Mouse (Mus musculus) liver, postnatal 0 days (tissue): Measurements from ENCODE around the gene Adrm1. TPM values are rescaled to one million over a fixed set of nuclear protein-coding genes. Genes with fewer than 3 reads are reported as not detected.

Experiments used
- ATAC-seq: fragments of 200-750 bp; cut with Nextera tagmentation; 2 replicates; pipeline ENCODE4 v1.8.0; 2017; ENCODE audit warnings: mild to moderate bottlenecking, moderate library complexity
- DNase-seq: peaks from one replicate; pipeline ENCODE4 v3.0.0-alpha.2; 2016
- H3K27ac ChIP-seq: fragments of 300-500 bp; sonication (generic); 2 replicates; pipeline ENCODE4 v1.5.1; 2014; ENCODE audit warnings: antibody characterized with exemption, moderate library complexity, mild to moderate bottlenecking, low read depth
- H3K27me3 ChIP-seq: fragments of 300-500 bp; sonication (generic); 2 replicates; pipeline ENCODE4 v1.6.1; 2014; ENCODE audit warnings: low read length, control low read depth, mixed read lengths; ENCODE audit not compliant: insufficient read depth
- H3K36me3 ChIP-seq: fragments of 300-500 bp; sonication (generic); replicated peaks from 2 replicates; pipeline ENCODE4 v1.6.1; 2014; ENCODE audit warnings: mild to moderate bottlenecking, control low read depth, low read length, moderate library complexity, mixed read lengths; ENCODE audit not compliant: insufficient read depth
- H3K4me1 ChIP-seq: fragments of 300-500 bp; sonication (generic); 2 replicates; pipeline ENCODE4 v1.6.1; 2014; ENCODE audit warnings: antibody characterized with exemption, mild to moderate bottlenecking, control low read depth; ENCODE audit not compliant: insufficient read depth
- H3K4me2 ChIP-seq: fragments of 300-500 bp; sonication (generic); 2 replicates; pipeline ENCODE4 v1.6.1; 2014; ENCODE audit warnings: low read depth, mild to moderate bottlenecking, low read length, moderate library complexity, mixed read lengths
- H3K4me3 ChIP-seq: fragments of 300-500 bp; sonication (generic); 2 replicates; pipeline ENCODE4 v1.5.1; 2014; ENCODE audit warnings: low read depth, low read length
- H3K9ac ChIP-seq: fragments of 300-500 bp; sonication (generic); replicated peaks from 2 replicates; pipeline ENCODE4 v1.6.1; 2014; ENCODE audit warnings: mild to moderate bottlenecking, moderate library complexity
- H3K9me3 ChIP-seq: fragments of 300-500 bp; sonication (generic); 2 replicates; pipeline ENCODE4 v1.6.1; 2016; ENCODE audit warnings: mild to moderate bottlenecking, control low read depth, low read length, mixed read lengths
- CTCF ChIP-seq: sonication (generic); IDR thresholded peaks from 2 replicates; pipeline ENCODE4 v1.5.1; 2016; ENCODE audit warnings: antibody characterized with exemption, low read depth
- EP300 ChIP-seq: IDR thresholded peaks from 2 replicates; pipeline ENCODE4 v1.6.1; 2016; ENCODE audit warnings: antibody characterized with exemption, low read depth, mild to moderate bottlenecking
- WGBS: fragments of 180-500 bp; shearing (Covaris S2); extraction: QIAGEN DNeasy Blood & Tissue Kit; methylation state at CpG from one replicate; pipeline ENCODE4 v1.1.7; 2014; ENCODE audit not compliant: insufficient replicate concordance; 5-methylcytosine and 5-hydroxymethylcytosine counted together
- polyA plus RNA-seq: library from polyadenylated mRNA; unstranded; fragments of >200 nt; fragmentation: Nextera tagmentation; extraction: Ambion mirVana; gene quantifications from 2 replicates; pipeline ENCODE4 v1.2.1, GENCODE M21; 2015

Gene Adrm1
- polyA plus RNA-seq, result 91.9 and 98.0 TPM in 2 replicates

DNA sequence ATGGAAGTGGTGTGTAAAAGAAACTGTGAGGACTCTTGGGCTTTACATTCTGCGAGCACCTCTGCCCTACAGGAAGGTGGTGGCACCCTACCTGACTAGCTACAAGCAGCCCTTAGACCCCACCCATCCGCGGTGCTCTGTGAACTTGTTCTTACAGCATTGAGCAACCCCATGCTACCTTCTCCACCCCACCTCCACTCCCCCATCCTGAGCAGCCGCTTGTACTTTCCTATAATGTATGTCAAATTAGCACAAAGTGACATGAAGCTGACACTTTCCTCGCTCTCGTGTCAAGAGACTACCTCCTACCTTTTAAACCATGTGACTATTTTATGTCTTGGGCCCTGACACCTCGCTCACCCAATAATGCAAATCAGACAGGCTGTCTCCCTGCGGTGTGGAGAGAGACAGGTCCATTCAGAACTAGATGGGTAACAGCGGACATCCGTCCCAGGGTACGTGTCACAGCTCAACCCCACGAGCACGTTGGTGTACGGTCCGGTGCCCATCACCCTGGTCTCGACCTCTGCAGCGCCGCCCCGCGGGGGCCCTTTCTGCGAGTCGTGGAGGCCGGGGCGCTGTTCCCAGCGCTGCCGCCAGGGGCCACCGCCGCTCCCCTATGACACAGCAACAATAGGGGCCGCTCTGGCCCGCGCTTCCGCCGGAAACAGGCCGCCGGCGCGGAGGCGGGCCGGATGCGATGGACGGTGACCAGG, at the start of gene Adrm1:
Gene Adrm1, plus strand, starts transcription at position 680 of the 716 bp plus-strand sequence.
- Histone ChIP-seq H3K9me3 (no peaks in the 10 kb centered on the region), H3K27ac (peak within 1 kb of the TSS; percentile 97), H3K4me3 (peak within 1 kb of the TSS; percentile 77), H3K9ac (peak within 1 kb of the TSS; percentile 84), H3K27me3 (no peaks in the 10 kb centered on the region), H3K4me1 (peaks cover 22% of the 10 kb centered on the region), H3K36me3 (peaks cover 26% of the 10 kb centered on the region), H3K4me2 (peak within 1 kb of the TSS; percentile 83)
- 3% methylated on average over 41 of the region's 41 CpGs for WGBS
- ATAC-seq, result peak; percentile 97
- DNase-seq, result peak; percentile 98
- TF ChIP-seq CTCF, result peak; percentile 100
- TF ChIP-seq EP300, result no peak

DNA sequence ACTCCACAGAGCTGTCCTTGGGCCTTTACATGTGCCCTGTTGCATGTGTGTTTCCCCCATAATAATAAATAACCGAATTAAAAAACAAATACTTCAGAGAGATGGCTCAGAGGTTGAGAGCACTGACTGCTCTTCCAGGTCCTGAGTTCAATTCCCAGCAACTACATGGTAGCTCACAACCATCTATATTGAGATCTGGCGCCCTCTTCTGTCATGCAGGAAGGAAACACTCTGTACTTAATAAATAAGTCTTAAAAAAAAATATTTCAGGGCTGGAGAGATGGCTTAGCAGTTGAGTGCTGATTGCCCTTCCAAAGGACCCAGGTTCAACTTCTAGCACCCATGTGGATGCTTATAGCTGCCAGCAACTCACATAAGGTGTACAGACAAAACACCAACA, 47.1 kb upstream of the Adrm1 start:
- no peak overlapping the region for H3K27ac ChIP-seq
- H3K9me3 ChIP-seq, result no peaks in the 10 kb centered on the region
- no peak overlapping the region for H3K4me3 ChIP-seq
- H3K27me3 ChIP-seq, result no peaks in the 10 kb centered on the region
- peaks cover 36% of the 10 kb centered on the region for H3K4me1 ChIP-seq
- no peak for TF ChIP-seq EP300
- peak; percentile 32; the same call in 1 of the 2 replicates for TF ChIP-seq CTCF
- ATAC-seq (no peak), DNase-seq (no peak)
- WGBS, result 86% methylated on average over 2 of the region's 2 CpGs
- no peak overlapping the region for H3K4me2 ChIP-seq
- H3K36me3 ChIP-seq, result no peaks in the 10 kb centered on the region
- no peak overlapping the region for H3K9ac ChIP-seq

DNA sequence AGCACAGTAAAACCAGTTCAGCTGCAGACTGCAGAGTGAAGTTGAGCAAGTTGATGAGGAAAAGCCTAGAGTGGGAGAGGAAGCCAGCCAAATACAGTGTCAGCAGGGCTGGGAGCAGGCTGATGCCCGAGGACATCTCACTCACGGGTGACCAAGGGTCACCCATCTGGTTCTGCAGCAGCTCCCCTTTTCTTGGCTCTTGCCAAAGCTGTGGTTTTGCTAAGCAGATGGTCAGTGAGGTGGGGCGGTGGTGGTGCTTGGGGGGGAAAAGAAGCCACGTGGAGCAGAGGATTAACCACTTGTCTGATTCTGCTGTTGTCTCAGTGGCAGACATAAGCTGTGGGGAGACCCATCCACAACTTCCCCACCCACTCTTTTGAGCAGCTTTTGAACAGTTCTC, 45.1 kb upstream of the Adrm1 start:
- no peak for DNase-seq
- TF ChIP-seq EP300 (no peak), CTCF (no peak)

DNA sequence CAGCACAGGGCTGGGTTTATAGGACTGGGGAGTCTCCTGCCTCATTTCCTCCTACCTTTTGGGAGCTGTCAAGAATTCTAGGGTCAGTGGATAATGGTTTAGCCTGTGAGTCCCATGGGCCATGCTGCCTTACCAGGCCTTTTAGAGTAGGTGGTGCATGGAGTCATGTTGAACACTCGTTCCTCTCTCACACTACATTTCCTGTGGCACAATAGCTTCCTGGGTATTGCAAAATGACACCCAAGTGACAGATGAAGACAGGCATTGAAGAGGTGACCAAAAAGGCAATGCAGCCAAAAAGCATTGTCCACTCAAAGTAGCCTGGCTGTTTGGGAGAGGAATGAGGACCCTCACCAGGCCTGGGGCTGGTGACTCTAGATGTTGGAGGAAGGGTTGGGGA, 43.6 kb upstream of the Adrm1 start:
- H3K4me3 ChIP-seq, result no peak overlapping the region
- H3K9ac ChIP-seq, result no peak overlapping the region
- H3K4me1 ChIP-seq, result peaks cover 23% of the 10 kb centered on the region
- H3K27ac ChIP-seq, result peak overlapping the region; percentile 48; the same call in 1 of the 2 replicates
- no peaks in the 10 kb centered on the region for H3K27me3 ChIP-seq
- H3K36me3 ChIP-seq, result no peaks in the 10 kb centered on the region
- no peak for TF ChIP-seq CTCF
- TF ChIP-seq EP300, result no peak
- H3K9me3 ChIP-seq, result no peaks in the 10 kb centered on the region
- 25% methylated on average over 1 of the region's 1 CpGs for WGBS
- DNase-seq (no peak), ATAC-seq (peak; percentile 33; the same call in 1 of the 2 replicates)
- H3K4me2 ChIP-seq, result peak overlapping the region; percentile 23; the same call in 1 of the 2 replicates

More for the DNA sequence above, 45.1 kb upstream of the Adrm1 start:
- Histone ChIP-seq H3K36me3 (no peaks in the 10 kb centered on the region), H3K9me3 (no peaks in the 10 kb centered on the region), H3K27me3 (no peaks in the 10 kb centered on the region), H3K4me2 (no peak overlapping the region), H3K4me3 (no peak overlapping the region), H3K4me1 (peaks cover 23% of the 10 kb centered on the region), H3K27ac (peak overlapping the region; percentile 18; the same call in 1 of the 2 replicates), H3K9ac (no peak overlapping the region)
- ATAC-seq, result no peak; the same call in 1 of the 2 replicates
- 14% methylated on average over 4 of the region's 4 CpGs for WGBS

DNA sequence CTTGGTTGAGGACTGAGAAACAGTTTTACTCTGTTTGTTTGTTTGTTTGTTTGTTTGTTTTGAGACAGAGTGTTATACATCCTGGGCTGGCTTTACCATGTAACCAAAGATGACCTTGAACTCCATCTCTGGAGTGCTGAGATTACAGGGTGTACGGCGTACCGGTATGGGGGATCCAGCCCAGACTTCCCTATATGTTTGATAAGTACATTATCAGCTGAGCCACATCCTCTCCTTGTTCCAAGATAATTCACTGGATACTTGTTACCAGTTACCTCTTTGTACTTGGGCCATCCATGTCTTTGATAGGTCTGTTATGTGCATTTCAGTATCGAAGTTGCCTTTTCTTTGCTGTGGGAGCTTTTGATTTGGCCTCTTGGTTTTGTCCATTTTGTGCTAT, 38.1 kb upstream of the Adrm1 start:
- 59% methylated on average over 4 of the region's 4 CpGs for WGBS
- Histone ChIP-seq H3K27ac (no peak overlapping the region), H3K9ac (no peak overlapping the region), H3K4me2 (no peak overlapping the region), H3K4me3 (no peak overlapping the region), H3K36me3 (0 out of 2 replicates have a peak, but pooled peaks cover 4% of the 10 kb centered on the region), H3K27me3 (no peaks in the 10 kb centered on the region), H3K4me1 (peaks cover 4% of the 10 kb centered on the region; the same call in 1 of the 2 replicates), H3K9me3 (no peaks in the 10 kb centered on the region)
- ATAC-seq (no peak), DNase-seq (no peak)
- TF ChIP-seq CTCF, result no peak
- TF ChIP-seq EP300, result no peak

DNA sequence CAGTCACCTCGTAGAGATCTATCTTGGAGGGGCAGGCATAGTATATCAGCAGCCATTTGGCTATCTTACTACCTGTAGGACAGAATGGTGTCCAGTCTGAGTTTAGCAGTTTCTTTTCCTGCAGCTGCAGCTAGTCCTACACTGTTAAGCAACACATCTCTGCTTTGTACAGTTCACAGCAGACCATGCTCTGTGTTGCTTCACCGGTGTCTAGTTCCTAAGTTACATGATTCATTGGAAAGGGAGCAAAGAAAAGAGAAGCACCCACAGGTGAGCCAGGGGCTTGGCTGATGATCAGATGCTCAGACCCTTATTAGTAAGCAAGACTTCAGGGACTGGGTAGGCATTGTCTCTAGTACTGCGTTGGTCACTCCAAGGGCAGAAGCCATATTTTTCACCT, 37.4 kb upstream of the Adrm1 start:
- H3K4me3 ChIP-seq, result no peak overlapping the region
- TF ChIP-seq CTCF (no peak), EP300 (no peak)
- no peak overlapping the region for H3K9ac ChIP-seq
- WGBS, result 71% methylated on average over 3 of the region's 3 CpGs
- ATAC-seq (peak; percentile 23; the same call in 1 of the 2 replicates), DNase-seq (no peak)
- H3K27ac ChIP-seq, result no peak overlapping the region
- H3K9me3 ChIP-seq, result no peaks in the 10 kb centered on the region
- no peaks in the 10 kb centered on the region for H3K27me3 ChIP-seq
- peaks cover 4% of the 10 kb centered on the region; the same call in 1 of the 2 replicates for H3K4me1 ChIP-seq
- peaks cover 10% of the 10 kb centered on the region for H3K36me3 ChIP-seq
- no peak overlapping the region for H3K4me2 ChIP-seq
